Mouse (Mus musculus): ENCODE measurements around the gene Cnppd1.

Gene Cnppd1

DNA sequence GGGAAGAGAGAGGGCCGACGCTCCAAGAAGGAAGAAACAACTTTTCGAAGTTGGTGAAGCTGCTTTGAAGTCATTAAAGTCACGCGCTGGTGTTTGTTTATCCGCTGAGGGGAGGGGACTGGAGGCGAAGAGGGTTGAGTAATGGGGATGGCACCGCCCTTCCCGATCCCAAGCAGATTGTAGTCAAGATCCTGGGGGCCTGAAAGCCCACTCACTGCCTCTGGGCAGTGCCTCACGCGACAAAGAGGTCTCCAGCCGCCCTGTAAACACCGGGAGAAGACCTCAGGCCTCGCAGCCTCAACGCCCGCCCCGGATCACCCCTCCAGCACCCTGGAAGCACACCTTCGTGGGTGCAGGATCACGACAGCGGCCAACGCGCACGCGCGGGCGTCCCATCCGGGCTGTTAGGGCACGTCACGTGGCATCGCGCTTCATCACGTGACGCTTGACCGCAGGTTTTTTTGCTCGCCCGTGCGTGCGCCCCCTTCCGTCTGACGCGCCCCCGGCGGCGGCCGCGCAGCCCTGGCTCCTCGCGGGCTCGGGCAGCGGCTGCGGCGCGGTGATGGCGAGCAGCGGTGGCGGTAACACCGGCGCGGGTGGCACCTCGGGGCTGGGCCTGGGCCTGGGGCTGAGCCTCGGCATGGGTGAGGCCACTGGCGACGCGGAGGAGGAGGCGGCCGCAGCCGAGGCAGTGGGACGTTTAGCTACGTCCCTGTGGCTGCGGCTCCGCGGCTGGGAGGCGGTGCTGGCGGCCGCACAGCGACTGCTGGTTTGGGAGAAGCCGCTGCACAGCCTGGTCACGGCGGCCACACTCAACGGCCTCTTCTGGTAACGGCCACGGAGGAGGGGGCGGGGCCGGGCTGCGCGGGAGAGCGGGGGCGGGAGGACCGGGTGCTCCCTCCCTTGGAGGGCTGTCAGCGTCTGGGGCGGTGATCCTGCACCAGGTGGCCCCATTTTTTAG, at the start of gene Cnppd1, which contains the start of gene Retreg2:
Gene Cnppd1, minus strand, starts transcription at position 411 of the 961 bp plus-strand sequence.
Gene Retreg2, plus strand, starts transcription at position 478 of the 961 bp plus-strand sequence.
- DNase-seq, result peak; percentile 97

DNA sequence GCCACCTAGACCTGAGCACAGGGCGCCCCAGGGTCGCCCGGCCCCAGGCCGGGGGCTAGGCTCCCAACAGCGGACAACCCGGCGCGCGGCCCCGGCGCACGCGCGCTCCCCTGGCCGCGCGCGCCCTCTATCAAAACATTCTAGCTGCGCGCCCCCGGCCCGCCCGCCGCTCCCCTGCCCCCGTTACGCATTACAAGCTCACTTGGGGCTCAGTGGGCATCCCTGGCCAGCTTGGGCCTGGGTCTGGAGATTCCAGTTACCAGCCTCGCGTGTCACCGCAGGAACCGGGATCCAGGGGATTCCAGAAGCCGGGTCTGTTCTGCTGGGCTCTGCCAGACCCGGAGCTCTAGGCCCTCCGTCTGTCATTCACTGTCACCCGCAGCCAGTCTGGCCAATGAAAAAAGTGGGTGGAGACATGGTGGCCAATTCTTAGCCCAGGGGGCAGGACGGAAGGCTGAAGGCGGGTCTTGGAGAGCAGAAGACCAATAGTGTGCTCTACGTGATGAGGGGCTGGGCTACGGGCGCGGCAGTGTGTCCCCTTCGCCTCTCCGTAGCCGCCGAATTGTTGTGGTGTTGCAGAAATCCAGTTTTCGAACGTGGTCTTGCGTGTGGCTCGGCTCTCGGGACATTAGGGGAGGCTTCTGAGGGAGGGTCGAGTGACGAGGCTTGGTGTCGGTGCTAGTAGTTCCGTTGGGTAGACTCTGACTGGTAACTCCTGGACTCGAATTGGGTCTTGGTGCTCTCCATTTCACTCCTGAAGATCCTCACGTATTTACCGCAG, 49.3 kb upstream of the Cnppd1 start, which contains the start of the genes Ankzf1 and Atg9a:
Gene Ankzf1, plus strand, starts transcription at position 530 of the 781 bp plus-strand sequence.
Gene Atg9a, minus strand, starts transcription at position 575 of the 781 bp plus-strand sequence.
- peak; percentile 99 for DNase-seq

DNA sequence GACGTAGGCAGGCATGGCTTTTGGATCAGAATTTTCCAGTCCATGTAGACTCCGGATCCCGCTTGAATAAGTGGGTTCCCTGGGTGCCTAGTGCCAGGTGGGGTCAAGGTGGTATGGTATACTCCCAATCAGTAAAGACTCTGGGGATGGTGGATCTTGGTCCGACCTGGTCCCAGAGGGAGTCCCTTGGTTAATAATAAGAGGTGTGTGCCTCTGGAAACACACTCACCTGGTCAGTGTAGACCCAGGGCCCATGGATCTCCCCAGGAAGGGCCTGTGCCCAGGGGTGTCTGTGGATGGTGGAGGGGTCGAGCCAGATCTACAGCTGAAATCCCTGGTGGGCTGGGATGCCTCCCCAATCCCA, 48.7 kb upstream of the Cnppd1 start:
- DNase-seq, result no peak

DNA sequence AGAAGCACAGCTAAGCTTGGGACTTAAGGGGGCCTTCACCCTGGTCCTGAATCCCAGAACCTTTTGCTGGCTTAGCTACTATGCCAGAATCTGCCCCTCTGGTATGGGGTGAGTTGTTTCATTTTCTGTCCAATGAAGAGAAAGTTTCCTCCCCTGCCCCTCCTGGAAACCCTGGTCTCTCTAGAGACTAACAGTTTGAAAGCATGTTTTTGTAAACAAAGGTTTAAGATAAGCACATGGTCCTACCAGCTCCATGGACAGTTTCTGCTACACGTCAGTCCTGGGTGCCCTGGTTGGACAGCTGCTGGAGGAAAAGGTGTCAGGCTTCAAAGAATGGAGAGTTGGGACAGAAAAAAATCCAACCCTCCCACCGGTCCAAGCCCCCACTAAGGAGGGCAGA, 48.1 kb upstream of the Cnppd1 start:
- no peak for DNase-seq

GRCm38 (mm10) chr1:75187914-75188483, 45.5 kb upstream of the Cnppd1 start:
- peak; percentile 47 for DNase-seq

GRCm38 (mm10) chr1:75187126-75187525, 44.6 kb upstream of the Cnppd1 start:
- no peak for DNase-seq

GRCm38 (mm10) chr1:75185495-75185894, 43.0 kb upstream of the Cnppd1 start:
- no peak for DNase-seq

DNA sequence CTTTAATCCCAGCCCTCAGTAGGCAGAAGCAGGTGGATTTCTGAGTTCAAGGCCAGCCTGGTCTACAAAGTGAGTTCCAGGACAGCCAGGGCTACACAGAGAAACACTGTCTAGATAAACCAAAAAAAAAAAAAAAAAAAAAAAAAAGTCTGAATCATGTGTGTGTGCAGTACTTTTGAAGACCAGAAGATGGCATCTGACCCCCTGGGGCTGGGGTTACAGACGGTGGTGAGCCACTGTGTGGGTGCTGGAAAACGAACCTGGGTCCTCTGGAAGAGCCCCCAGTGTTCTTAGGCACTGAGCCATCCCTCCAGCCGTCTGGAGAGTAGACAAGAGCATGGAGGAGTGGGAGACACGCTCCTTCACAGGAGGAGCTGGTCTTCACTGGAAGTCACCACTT, 39.6 kb upstream of the Cnppd1 start:
- no peak for DNase-seq

DNA sequence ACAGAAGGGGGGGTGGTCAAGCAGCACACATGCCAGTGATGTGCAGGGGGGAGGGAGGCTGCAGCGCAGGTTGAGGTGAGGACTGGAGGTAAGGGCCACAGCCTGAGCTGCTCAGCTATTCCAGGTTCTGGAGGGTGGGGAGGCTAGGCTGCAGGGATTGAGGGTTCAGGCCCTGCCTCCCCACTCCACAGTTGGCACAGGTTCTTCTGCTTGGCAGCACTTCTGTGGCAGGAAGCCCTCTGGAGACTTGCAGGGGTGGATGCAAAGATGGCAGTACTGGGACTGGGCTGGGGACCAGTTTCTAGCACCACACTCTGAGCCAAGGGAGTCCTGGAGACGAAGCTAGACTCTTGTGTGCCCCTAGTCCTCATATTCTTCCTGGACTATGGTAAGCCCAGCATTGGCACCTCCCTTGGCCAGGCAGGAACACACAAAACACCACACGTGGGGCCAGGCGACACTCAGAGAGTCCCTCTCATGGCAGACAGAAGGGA, 38.9 kb upstream of the Cnppd1 start:
- no peak for DNase-seq

- no peak for DNase-seq
Observed at GRCm38 (mm10) chr1:75180741-75181140, 38.2 kb upstream of the Cnppd1 start.

- DNase-seq, result peak; percentile 96
Observed at GRCm38 (mm10) chr1:75180105-75180590, 37.6 kb upstream of the Cnppd1 start, which contains the start of gene Abcb6. Abcb6 (minus strand) TSS chr1:75180392.

GRCm38 (mm10) chr1:75179334-75180104, 37.0 kb upstream of the Cnppd1 start:
- DNase-seq, result peak; percentile 23

DNA sequence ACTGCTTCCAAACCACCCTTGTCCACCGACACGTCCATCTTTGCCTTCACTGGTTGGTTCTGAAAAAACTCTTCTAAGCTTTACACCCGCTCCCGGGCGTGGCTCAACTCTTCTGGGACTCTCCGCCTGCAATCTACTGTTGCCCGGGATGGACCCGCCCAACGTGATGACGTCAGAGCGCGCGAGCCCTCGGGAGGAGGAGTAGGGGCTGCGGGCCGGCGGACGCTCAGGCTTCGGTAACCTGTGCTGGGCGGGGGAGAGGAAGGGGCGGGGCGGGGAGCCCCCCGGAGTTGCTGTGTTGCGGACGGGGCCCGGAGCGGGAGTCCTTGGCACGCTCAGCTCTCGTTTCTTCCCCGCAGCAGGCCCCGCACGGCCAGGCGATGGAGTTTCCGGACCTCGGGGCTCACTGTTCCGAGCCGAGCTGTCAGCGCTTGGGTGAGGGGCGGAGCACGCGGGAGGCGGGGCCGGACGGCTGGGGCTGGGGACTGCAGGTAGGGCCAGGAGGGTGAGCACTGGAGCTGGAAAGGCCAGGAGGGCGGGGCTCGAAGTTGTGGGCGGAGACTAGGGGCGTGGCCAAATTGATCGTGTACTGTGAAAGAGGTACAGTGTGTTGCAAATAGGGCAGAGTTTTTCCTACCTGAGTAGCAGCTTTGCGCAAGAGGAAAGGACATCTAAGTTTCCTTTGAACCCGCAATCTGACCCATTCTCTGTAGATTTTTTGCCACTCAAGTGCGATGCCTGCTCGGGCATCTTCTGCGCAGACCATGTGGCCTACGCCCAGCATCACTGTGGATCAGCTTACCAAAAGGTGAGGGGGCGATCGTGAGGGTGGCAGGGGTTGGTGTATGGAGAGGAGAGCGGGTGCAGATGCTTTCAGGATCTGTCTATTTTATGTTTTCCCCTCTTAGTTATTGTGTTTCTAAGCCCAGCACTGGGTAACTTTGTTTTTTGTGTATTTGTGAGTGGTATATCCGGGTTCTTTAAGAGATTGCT, 26.3 kb upstream of the Cnppd1 start, which contains the start of gene Zfand2b:
Gene Zfand2b, plus strand, starts transcription at position 175 of the 993 bp plus-strand sequence.
- DNase-seq, result peak; percentile 99

DNA sequence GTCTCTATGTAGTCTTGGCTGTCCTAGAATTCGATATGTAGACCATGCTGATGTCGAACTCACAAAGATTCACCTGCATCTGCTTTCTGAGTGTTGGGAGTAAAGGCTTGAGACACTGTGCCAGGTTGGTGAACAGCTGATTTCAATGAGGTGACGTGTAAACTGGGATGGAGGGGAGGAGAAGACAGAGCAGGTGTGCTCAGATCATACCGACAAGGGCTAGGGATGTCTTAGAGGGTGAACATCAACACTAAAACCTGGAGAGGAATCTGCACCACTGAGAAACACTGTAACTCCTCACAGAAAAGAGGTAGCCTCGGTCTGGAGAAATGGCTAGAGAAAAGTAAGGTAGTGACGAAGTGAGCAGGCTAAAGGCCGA, 25.6 kb upstream of the Cnppd1 start:
- no peak for DNase-seq

GRCm38 (mm10) chr1:75160256-75160617, 17.7 kb upstream of the Cnppd1 start:
- no peak for DNase-seq

DNA sequence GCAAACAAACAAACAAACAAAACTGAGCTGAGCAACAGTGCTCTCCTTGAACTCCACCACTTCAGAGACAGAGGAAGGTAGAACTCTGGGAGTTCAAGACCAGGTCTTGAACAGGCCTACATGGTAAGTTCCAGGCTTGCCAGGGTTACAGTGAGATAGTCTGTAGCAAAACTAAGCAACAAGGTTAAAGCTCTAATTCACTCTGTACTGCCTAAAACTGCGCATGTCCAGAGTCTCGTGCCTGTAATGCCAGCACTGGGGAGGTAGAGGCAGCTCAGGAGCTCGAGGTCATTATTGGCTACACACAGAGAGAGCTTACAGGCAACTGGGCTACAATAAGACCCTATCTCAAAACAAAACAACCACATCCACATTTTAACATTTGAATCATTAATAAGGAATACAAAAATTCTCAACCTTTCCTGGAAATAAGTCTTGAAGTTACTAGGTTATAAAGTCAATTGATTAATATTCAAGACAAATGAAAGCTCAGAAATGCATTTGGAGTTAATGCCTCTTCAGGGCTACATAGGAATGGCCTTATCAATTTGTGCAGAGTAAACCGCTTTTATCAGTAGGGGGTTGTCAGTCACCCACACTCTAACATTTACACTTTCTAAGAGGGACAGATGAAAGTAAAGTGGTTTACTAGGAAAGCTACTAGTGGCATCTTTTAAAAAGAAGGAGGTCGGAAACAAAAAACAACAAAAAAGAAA, 17.2 kb upstream of the Cnppd1 start:
- no peak for DNase-seq

- no peak for DNase-seq
Observed at GRCm38 (mm10) chr1:75158990-75159389, 16.5 kb upstream of the Cnppd1 start.

- no peak for DNase-seq
Observed at GRCm38 (mm10) chr1:75155837-75156236, 13.3 kb upstream of the Cnppd1 start.

DNA sequence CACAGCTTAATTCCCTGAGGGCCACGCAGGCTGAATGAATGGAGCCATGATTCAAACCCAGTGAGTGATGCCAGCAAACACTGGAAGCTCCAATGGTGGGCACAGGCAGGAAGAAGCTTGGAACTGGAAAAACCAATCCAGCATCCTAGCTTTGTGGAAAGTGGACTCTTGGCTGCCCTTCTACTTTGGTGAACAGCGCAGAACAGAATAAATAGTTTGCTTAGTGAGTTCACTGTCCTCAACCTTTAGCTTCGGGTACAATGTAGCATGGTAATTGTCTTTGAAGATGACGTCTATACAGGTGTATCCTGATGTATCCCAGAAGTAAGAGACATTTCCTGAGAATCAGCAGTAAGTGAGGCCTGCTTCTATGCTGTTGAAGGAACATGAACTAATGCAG, 6.2 kb upstream of the Cnppd1 start:
- DNase-seq, result no peak
